Mouse (Mus musculus): Measurements from ENCODE around the gene Pebp1.

- TF ChIP-seq CTCF (IDR thresholded peaks at IDR 0.05; ENCODE audit: low read depth, low read length) = no peak
- no peak for TF ChIP-seq POLR2A (IDR thresholded peaks at IDR 0.05; ENCODE audit: extremely low read depth, insufficient read depth, low read length)
These were observed 44.5 kb downstream of the Pebp1 start for GRCm38 (mm10) chr5:117242671-117243478.

Measured in liver, adult 2 months (tissue).